Mouse (Mus musculus): ENCODE results near the gene Tubb5.

DNA sequence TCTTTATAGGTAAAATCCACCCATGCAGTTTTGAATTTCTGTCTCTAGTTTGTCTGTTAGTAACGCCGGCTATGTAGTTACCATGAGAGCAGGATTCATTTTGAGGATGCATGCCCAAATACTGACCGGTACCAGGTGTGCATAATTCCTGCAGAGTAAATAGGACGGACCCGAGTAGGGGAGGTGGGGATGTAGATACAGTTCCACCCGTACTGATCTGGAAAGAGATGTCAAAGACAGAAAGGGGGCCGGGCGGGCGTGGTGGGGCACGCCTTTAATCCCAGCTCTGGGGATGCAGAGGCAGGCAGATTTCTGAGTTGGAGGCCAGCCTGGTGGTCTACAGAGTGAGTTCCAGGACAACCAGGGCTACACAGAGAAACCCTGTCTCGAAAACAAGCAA lies 3.9 kb upstream of the Tubb5 start:
- TF ChIP-seq CTCF (IDR thresholded peaks at IDR 0.05; ENCODE audit: low read depth, low read length) (no peak), POLR2A (IDR thresholded peaks at IDR 0.05; ENCODE audit: insufficient read depth, low read length) (no peak), EP300 (IDR thresholded peaks at IDR 0.05; ENCODE audit: insufficient read depth, low read depth, low read length) (no peak)
